Mouse (Mus musculus) stomach, adult 2 months (tissue): Measurements from ENCODE around the gene Rest. TPM values are rescaled to one million over a fixed set of nuclear protein-coding genes. Genes with fewer than 3 reads are reported as not detected.

Experiments
- polyA plus RNA-seq: library from polyadenylated mRNA; depleted of rRNA; stranded (reverse); fragments of >200 nt; gene quantifications from 2 replicates; pipeline ENCODE4 v1.2.3, GENCODE M21; 2012; rRNA removed

Rest gene
- 1.3 and 1.5 TPM in 2 replicates for polyA plus RNA-seq

GRCm38 (mm10) chr5:77265081-77265670, at the start of gene Rest:
Gene Rest (plus strand): TSS chr5:77265491.

GRCm38 (mm10) chr5:77309924-77310772, 44.9 kb downstream of the Rest start, which contains the start of the genes Noa1 and Polr2b:
Gene Noa1 (minus strand): TSS chr5:77310084.
Gene Polr2b (plus strand): TSS chr5:77310147.

Other genes with a start within 250 kb of the Rest start
- not detected in 2 replicates for gene Thegl, start 249.5 kb upstream of the Rest start, polyA plus RNA-seq
- gene Hopx, start 150.4 kb upstream of the Rest start, polyA plus RNA-seq = 33.8 and 76.6 TPM in 2 replicates
- gene Spink2, start 54.0 kb upstream of the Rest start, polyA plus RNA-seq = 0.15 and 0.92 TPM in 2 replicates
- 6.7 and 9.6 TPM in 2 replicates for gene Noa1, start 44.6 kb downstream of the Rest start, polyA plus RNA-seq
- 2.7 and 12.6 TPM in 2 replicates for gene Polr2b, start 44.7 kb downstream of the Rest start, polyA plus RNA-seq
- 1,099 and 2,525 TPM in 2 replicates for gene Igfbp7, start 142.6 kb downstream of the Rest start, polyA plus RNA-seq